Mouse (Mus musculus): ENCODE measurements around the gene Sema4c. TPM values are rescaled to one million over a fixed set of nuclear protein-coding genes. Genes with fewer than 3 reads are reported as not detected.

Gene Sema4c
- polyA plus RNA-seq, 1 experiment from 2014 or later, result 18.1 TPM

- H3K9ac ChIP-seq, result peak within 1 kb of the TSS; percentile 76
- H3K4me2 ChIP-seq, result peak within 1 kb of the TSS; percentile 83
- H3K4me3 ChIP-seq, result peak within 1 kb of the TSS; percentile 97
- H3K27ac ChIP-seq, result peak within 1 kb of the TSS; percentile 100
- peaks cover 28% of the 10 kb centered on the region for H3K4me1 ChIP-seq
- WGBS, result 2% methylated on average over 51 of the region's 51 CpGs
- no peaks in the 10 kb centered on the region for H3K27me3 ChIP-seq
- peaks cover 17% of the 10 kb centered on the region for H3K36me3 ChIP-seq
- no peaks in the 10 kb centered on the region for H3K9me3 ChIP-seq
- ATAC-seq (ENCODE audit: insufficient number of reproducible peaks, low FRiP score, low TSS enrichment, low read depth), result peak; percentile 97
Measured at GRCm38 (mm10) chr1:36511289-36512021, 46.7 kb downstream of the Sema4c start, which contains the start of gene Cnnm3. Gene Cnnm3 (plus strand): TSS chr1:36511867.

DNA sequence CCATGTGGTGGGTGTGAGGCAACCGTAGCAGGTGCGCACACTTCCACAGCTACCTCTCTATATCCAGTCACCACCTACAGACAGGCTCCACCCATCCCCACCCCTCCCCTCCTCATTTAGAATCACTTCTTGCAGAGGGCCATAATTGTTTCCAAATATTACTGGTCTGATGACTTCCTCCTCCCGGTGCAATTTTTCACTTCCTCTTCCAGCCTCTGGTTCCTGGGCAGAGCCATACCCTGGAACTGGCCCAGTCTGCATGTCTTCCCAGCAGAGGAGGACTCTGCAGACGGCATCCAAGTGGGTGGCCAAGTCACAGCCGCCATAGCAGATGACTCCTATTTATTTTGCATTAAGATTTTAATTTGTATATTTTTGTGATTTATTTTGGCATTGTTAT, 49.9 kb downstream of the Sema4c start:
- H3K9me3 ChIP-seq, result no peaks in the 10 kb centered on the region
- peaks cover 6% of the 10 kb centered on the region for H3K4me1 ChIP-seq
- peaks cover 29% of the 10 kb centered on the region for H3K36me3 ChIP-seq
- no peak overlapping the region for H3K9ac ChIP-seq
- 74% methylated on average over 5 of the region's 5 CpGs for whole genome bisulfite sequencing
- H3K27me3 ChIP-seq, result no peaks in the 10 kb centered on the region
- H3K4me3 ChIP-seq, result no peak overlapping the region
- no peak for ATAC-seq (ENCODE audit: insufficient number of reproducible peaks, low FRiP score, low TSS enrichment, low read depth)
- no peak overlapping the region for H3K27ac ChIP-seq
- H3K4me2 ChIP-seq, result no peak overlapping the region

- Histone ChIP-seq H3K36me3 (peaks cover 49% of the 10 kb centered on the region), H3K27ac (no peak overlapping the region), H3K27me3 (no peaks in the 10 kb centered on the region), H3K4me3 (no peak overlapping the region), H3K4me2 (no peak overlapping the region), H3K9me3 (no peaks in the 10 kb centered on the region), H3K4me1 (no peaks in the 10 kb centered on the region), H3K9ac (no peak overlapping the region)
- WGBS, result 5% methylated on average over 3 of the region's 3 CpGs
- ATAC-seq (ENCODE audit: insufficient number of reproducible peaks, low FRiP score, low TSS enrichment, low read depth), result no peak
Measured at GRCm38 (mm10) chr1:36501261-36501660, 56.9 kb downstream of the Sema4c start.

Small RNA genes within 50 kb of the gene (microRNA-seq; reads per million reads assigned to microRNA genes)
- gene Gm47280, result not detected

Other genes with a start within 250 kb of the Sema4c start
- gene Kansl3, start 189.2 kb downstream of the Sema4c start, polyA plus RNA-seq (2015; fragmentation: Nextera tagmentation; extraction: Ambion mirVana), result 39.0 and 40.2 TPM in 2 replicates
- gene Fer1l5, start 186.1 kb downstream of the Sema4c start, polyA plus RNA-seq (2015; fragmentation: Nextera tagmentation; extraction: Ambion mirVana), result 0.78 and 0.98 TPM in 2 replicates
- 45.3 and 46.4 TPM in 2 replicates for gene Lman2l, start 113.1 kb downstream of the Sema4c start, polyA plus RNA-seq (2015; fragmentation: Nextera tagmentation; extraction: Ambion mirVana)
- gene Cnnm4, start 86.7 kb downstream of the Sema4c start, polyA plus RNA-seq (2015; fragmentation: Nextera tagmentation; extraction: Ambion mirVana), result 14.9 and 15.3 TPM in 2 replicates
- 2.6 and 3.2 TPM in 2 replicates for gene Cnnm3, start 46.5 kb downstream of the Sema4c start, polyA plus RNA-seq (2015; fragmentation: Nextera tagmentation; extraction: Ambion mirVana)
- gene Ankrd23, start 21.5 kb downstream of the Sema4c start, polyA plus RNA-seq (2015; fragmentation: Nextera tagmentation; extraction: Ambion mirVana), result 19.5 and 20.6 TPM in 2 replicates
- 0.31 and 0.38 TPM in 2 replicates for gene Gm42417, start 18.9 kb downstream of the Sema4c start, polyA plus RNA-seq (2015; fragmentation: Nextera tagmentation; extraction: Ambion mirVana)
- 21.7 and 24.0 TPM in 2 replicates for gene Ankrd39, start 10.9 kb downstream of the Sema4c start, polyA plus RNA-seq (2015; fragmentation: Nextera tagmentation; extraction: Ambion mirVana)
- gene Fam178b, start 124.8 kb upstream of the Sema4c start, polyA plus RNA-seq (2015; fragmentation: Nextera tagmentation; extraction: Ambion mirVana), result 1.2 TPM in 2 replicates
- 500 and 517 TPM in 2 replicates for gene Cox5b, start 133.1 kb upstream of the Sema4c start, polyA plus RNA-seq (2015; fragmentation: Nextera tagmentation; extraction: Ambion mirVana)
- 0.28 TPM in 1 of 2 replicates, not detected in the other for gene 4933424G06Rik, start 151.8 kb upstream of the Sema4c start, polyA plus RNA-seq (2015; fragmentation: Nextera tagmentation; extraction: Ambion mirVana)
- gene Actr1b, start 156.1 kb upstream of the Sema4c start, polyA plus RNA-seq (2015; fragmentation: Nextera tagmentation; extraction: Ambion mirVana), result 102 and 107 TPM in 2 replicates
- gene Zap70, start 203.4 kb upstream of the Sema4c start, polyA plus RNA-seq (2015; fragmentation: Nextera tagmentation; extraction: Ambion mirVana), result 0.68 and 0.98 TPM in 2 replicates